Mouse (Mus musculus): Measurements from ENCODE around the gene Rasal2.

GRCm38 (mm10) chr1:157457789-157458188 lies 45.4 kb upstream of the Rasal2 start:
- TF ChIP-seq FLI1 (IDR thresholded peaks at IDR 0.05; ENCODE audit: low read length) (no peak), GATA1 (IDR thresholded peaks at IDR 0.05; ENCODE audit: borderline replicate concordance, low read length) (no peak)

Measured in megakaryocyte, embryonic 14.5 days (primary cell).